Mouse (Mus musculus) embryonic fibroblast, embryonic 13.5 days (primary cell): Measurements from ENCODE around the gene Cand1. TPM values are rescaled to one million over a fixed set of nuclear protein-coding genes. Genes with fewer than 3 reads are reported as not detected.

Experiments
- H3K27ac ChIP-seq: 2 replicates; pipeline ENCODE4 v1.5.1; 2012; ENCODE audit warnings: low read length, control low read depth, inconsistent platforms; ENCODE audit not compliant: insufficient read depth
- H3K4me1 ChIP-seq: 2 replicates; pipeline ENCODE4 v1.6.1; 2011; ENCODE audit warnings: low read length; ENCODE audit not compliant: control insufficient read depth, insufficient read depth
- H3K4me3 ChIP-seq: 2 replicates; pipeline ENCODE4 v1.5.1; 2011; ENCODE audit warnings: mild to moderate bottlenecking, control low read depth, low read length; ENCODE audit not compliant: insufficient read depth
- CTCF ChIP-seq: IDR thresholded peaks from 2 replicates; pipeline ENCODE4 v1.5.1; 2011; ENCODE audit warnings: mild to moderate bottlenecking, control low read depth, low read length, moderate library complexity, borderline replicate concordance; ENCODE audit not compliant: insufficient read depth
- POLR2A ChIP-seq: IDR thresholded peaks from 2 replicates; pipeline ENCODE4 v1.6.1; 2011; ENCODE audit warnings: low read depth, mild to moderate bottlenecking, control low read depth, low read length, moderate library complexity
- polyA plus RNA-seq: library from polyadenylated mRNA; stranded (reverse); fragments of >200 nt; gene quantifications from 2 replicates; pipeline ENCODE4 v1.2.4, GENCODE M21; 2011; ENCODE audit warnings: low read depth; ENCODE audit not compliant: missing spikeins, insufficient read length

Gene Cand1
- polyA plus RNA-seq, 1 experiment: 162 TPM

DNA sequence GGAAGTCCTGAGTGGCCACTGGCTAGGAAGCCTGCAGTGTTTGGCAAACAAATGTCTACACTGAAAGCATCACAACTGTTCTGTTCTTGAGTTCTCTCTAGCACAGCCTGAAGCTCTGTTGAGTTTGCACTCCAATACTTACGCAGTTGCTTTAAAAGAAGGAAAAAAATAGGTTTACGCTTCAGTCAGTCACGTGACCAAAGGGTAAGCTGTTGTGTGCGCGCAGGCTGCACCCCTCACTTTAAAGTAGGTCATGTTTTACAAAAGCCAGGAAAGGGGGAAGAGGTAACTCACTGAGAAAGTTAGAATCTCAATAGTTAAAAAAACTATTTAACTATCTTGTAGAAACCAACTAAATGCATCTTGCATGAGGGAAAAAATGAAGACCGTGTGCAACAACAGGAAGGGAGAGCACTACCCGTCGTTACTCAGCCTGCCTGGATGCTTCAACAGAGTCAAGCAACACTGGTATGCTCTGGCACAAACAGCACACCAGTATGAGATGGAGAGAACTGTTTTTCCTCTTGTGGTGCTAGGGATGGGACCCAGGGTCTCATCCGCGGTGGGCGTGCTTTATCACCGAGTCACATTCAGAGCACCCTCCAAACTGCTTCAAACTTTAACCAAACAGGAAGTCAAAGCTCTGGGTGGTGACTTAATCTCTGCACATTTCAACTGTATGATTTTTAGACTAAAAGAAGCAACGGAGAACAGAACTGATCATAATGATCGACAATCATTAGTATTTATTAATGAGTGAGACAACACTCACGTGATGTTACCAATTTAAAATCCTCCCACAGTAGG lies 21.4 kb downstream of the Cand1 start:
- H3K4me3 ChIP-seq: no peak overlapping the region
- no peak overlapping the region for H3K27ac ChIP-seq
- no peak for TF ChIP-seq POLR2A
- no peak for TF ChIP-seq CTCF
- H3K4me1 ChIP-seq: peaks cover 7% of the 10 kb centered on the region

DNA sequence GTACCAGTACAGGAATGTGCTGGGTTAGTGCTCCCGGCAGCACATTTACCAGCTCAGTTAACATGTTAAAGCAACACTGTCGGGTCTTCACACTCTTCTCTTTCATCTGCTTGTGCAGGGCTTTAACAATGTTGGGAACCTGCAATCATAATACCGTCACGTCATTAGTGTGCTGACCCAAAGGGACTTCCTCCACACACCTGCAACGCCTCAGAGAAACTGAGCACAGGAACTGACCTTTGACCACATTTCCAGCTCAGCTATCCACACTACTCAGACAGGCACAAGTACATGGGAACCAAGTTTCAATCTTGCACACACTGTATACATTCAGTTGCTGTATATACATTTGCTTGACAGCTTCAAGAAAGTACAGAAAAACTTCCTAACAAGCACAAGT lies 27.4 kb downstream of the Cand1 start:
- no peak for TF ChIP-seq CTCF
- no peak for TF ChIP-seq POLR2A
- H3K4me3 ChIP-seq: no peak overlapping the region
- no peak overlapping the region for H3K27ac ChIP-seq
- H3K4me1 ChIP-seq: no peaks in the 10 kb centered on the region

DNA sequence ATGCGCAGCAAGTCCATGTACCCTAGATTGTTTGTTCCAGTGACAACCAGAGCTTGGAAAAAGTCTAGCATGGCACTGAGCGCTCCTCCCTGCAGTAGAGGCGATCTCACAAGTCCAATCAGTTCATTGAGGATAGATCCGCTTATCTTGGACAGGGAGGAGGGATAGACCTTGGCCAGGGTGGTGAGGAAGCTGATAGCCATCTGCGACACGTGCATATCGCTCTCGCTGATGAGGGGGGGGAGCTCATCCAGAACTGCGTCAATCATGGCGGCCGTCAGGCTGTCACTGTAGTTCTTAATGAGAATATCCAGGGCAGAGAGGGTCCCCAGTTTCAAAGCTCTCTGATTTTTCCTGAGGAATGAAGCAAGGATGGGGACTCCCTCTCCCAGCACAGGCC lies 28.6 kb downstream of the Cand1 start:
- TF ChIP-seq CTCF: no peak
- no peak for TF ChIP-seq POLR2A
- Histone ChIP-seq H3K4me1 (no peaks in the 10 kb centered on the region), H3K27ac (no peak overlapping the region), H3K4me3 (no peak overlapping the region)

DNA sequence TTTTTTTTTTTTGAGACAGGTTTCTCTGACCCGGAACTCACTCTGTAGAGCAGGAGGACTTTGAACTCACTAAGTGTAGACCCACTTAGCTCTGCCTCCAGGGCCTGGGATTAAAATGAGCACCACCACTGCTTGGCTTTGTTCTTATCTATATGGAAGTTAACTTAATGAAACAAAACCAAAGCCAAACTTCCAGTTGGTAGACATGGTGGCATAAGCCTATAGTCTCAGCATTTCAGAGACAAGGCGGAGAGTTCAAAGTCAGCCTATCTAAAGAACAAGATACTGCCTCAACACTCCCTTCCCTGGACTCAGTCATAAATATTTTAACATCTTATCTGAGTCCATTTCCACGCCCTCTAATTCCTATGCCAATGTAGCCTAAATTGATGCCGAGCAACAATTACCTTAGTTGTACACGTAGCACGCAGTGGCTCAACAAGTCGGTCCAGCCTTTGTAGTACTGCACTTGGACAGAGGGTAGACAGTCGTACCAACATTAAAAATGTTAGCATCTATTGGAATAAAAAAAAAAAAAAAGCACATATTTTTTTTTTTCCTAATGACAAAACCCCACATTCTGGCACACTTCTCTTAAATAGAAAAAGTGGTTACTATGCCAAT lies 33.4 kb downstream of the Cand1 start:
- H3K4me1 ChIP-seq: no peaks in the 10 kb centered on the region
- H3K27ac ChIP-seq: no peak overlapping the region
- no peak overlapping the region for H3K4me3 ChIP-seq
- no peak for TF ChIP-seq CTCF

DNA sequence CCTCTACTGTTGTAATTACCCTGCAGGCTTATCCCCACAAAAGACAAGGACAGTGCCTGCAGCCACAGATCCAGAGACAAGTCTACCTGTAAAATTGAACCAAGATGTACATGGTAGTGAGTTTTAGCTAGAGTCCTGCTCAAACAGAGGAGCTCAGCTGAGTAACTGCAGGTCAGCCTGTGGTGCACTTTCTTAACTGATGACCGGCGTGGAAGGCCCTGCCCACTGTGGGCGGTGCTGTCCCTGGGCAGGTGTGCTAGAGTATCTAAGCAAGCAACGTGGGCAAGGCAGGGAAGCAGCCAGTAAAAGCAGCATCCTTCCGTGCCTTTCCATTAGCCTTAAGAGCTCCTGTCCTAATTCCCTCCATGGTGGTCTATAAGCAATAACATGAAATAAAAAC lies 34.6 kb downstream of the Cand1 start:
- no peak overlapping the region for H3K27ac ChIP-seq
- no peaks in the 10 kb centered on the region for H3K4me1 ChIP-seq
- TF ChIP-seq POLR2A (no peak), CTCF (no peak)
- H3K4me3 ChIP-seq: no peak overlapping the region

DNA sequence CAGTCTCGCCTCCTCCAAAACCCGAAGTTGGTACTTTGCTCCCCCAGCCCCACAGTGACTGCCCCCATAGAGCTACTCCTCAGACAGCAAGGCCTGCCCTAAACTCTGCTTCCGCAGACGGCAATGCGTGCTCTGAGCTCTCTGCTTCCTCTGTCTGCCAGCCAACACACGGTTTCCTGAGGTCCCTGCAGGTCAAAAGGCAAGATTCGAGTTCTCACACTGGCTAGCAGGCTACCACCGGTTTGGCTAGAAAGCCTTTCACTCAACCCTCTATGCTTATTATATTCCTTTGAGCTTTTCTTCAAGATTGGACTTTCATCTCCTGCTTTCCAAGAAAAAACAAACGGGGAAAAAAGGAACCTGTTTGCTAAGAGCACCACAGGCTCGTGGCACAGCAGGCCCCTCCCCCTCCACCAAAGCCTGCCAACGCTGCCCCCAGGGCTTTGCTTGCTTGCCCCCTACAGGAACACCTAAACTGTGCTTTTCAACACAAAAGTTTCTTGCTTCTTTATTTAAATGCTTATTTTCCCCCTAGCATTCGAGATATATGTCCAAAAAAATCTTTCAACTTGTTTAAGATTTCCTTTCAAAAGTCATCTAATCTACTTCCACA lies 35.4 kb downstream of the Cand1 start:
- TF ChIP-seq CTCF: no peak
- TF ChIP-seq POLR2A: no peak
- Histone ChIP-seq H3K27ac (no peak overlapping the region), H3K4me1 (no peaks in the 10 kb centered on the region), H3K4me3 (no peak overlapping the region)

DNA sequence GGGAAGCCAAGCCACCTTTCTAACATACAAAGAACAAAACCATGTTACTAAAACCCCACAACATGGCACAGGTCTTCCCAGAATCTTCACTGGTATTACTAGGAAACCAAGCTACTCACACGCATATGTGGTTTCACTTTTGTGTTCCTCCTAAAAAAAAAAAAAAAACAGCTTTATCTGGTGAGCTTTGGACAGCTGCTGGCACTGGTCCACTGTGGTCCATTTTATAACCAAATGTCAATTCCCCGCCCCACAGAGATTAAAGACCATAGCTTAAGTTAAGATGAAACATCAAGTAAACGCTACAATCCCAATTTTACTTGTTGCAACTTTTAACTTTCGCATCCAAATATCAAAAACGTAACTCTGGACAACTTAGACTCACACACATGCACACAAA lies 40.0 kb downstream of the Cand1 start:
- no peak for TF ChIP-seq POLR2A
- no peak for TF ChIP-seq CTCF
- Histone ChIP-seq H3K4me1 (no peaks in the 10 kb centered on the region), H3K4me3 (no peak overlapping the region), H3K27ac (no peak overlapping the region)

DNA sequence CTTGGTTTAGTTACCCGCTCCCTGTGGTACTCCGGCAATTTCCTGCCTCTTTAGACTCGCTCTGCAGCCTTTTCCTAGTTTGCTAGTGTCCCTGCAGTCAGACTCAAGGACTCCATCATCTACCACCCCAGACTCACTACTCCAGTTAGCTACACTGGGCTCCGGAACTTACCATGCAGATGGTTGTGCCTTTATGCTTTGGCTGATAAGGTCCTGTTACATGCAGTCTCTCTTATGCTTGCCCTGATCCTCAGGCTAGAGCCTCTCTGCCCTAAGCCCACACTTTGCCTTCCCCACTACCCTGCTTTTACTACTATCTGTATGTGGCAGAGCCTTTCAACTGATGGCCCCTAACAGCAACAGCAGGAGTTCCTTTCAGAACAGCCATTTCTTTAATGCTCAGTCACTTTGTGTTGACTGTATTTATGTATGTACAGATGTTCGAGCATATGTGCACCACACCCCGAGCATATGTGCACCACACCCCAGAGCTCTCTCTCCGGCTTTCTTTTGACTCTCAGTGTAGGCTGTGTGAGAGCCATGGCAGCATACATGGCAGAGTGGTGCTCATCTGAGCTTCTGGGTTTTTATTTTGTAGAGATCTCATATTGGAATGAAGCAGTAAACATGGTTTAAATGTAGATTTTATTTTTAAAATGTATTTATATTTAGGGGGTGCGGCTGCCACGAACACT lies 41.5 kb downstream of the Cand1 start:
- H3K4me1 ChIP-seq: no peaks in the 10 kb centered on the region
- H3K4me3 ChIP-seq: no peak overlapping the region
- H3K27ac ChIP-seq: no peak overlapping the region
- TF ChIP-seq CTCF: no peak
- TF ChIP-seq POLR2A: no peak

DNA sequence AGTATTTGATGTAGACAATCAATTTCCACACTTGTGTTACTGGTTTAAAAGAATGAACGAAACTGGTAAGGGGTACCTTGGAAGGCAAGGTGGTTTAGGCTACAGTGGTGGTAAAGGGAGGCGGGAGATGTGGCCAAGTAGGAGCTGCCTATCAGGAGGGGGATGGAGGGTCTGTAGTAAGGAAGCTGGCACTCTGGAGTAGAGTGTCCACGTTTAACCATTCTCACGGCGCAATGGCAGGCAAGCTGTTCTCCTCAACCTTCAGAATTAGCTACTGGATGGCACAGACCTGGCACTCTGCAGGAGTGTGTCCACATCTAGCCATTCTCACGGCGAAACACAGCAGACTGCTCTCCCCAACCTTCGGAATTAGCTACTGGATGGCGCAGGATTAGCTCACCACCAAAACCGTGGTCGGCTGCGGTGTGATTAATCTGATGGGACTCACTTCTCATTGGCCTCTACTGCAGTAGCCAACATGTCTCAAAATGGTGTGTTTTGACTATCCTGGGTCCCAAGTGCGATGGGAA lies 42.2 kb downstream of the Cand1 start:
- no peak overlapping the region for H3K27ac ChIP-seq
- no peaks in the 10 kb centered on the region for H3K4me1 ChIP-seq
- no peak overlapping the region for H3K4me3 ChIP-seq
- TF ChIP-seq POLR2A (no peak), CTCF (no peak)
